Mouse (Mus musculus): Measurements from ENCODE around the gene Mfap1a.
"Not testable (repeated sequence)": the region's sequence is repeated elsewhere in the genome, so short reads cannot be mapped to it uniquely, and the experiment has no call there.

Mfap1a gene
- long read RNA-seq, experiment 1, full-length matches to known transcripts: 24 of 36 reads
- long read RNA-seq, experiment 1, partial matches to known transcripts: 5 of 36 reads
- long read RNA-seq, experiment 1, other reads (novel, unspliced or antisense): 7 of 36 reads
- long read RNA-seq, experiment 2, full-length matches to known transcripts: 24 of 46 reads
- long read RNA-seq, experiment 2, partial matches to known transcripts: 16 of 46 reads
- long read RNA-seq, experiment 2, other reads (novel, unspliced or antisense): 6 of 46 reads

- intact Hi-C loops (cut with DNase I): not testable (repeated sequence)
Measured at GRCm38 (mm10) chr2:121505942-121506882, at the start of gene Mfap1a, which contains the start of gene Wdr76. Gene Mfap1a, minus strand, starts transcription at chr2:121506665. Gene Wdr76, plus strand, starts transcription at chr2:121506723.

- intact Hi-C loops (cut with DNase I): no loop called here
Measured at GRCm38 (mm10) chr2:121551271-121551670, 44.8 kb upstream of the Mfap1a start.

- intact Hi-C loops (cut with DNase I): no loop called here
Measured at GRCm38 (mm10) chr2:121549630-121550029, 43.2 kb upstream of the Mfap1a start.

- intact Hi-C loops (cut with DNase I): no loop called here
Measured at GRCm38 (mm10) chr2:121544829-121545228, 38.4 kb upstream of the Mfap1a start.

GRCm38 (mm10) chr2:121525056-121525455 is 18.6 kb upstream of the Mfap1a start:
- intact Hi-C loops (cut with DNase I): no loop called here

GRCm38 (mm10) chr2:121522830-121523229 is 16.4 kb upstream of the Mfap1a start:
- intact Hi-C loops (cut with DNase I): not testable (repeated sequence)

GRCm38 (mm10) chr2:121522006-121522405 is 15.5 kb upstream of the Mfap1a start:
- intact Hi-C loops (cut with DNase I): no loop called here

GRCm38 (mm10) chr2:121518711-121519110 is 12.2 kb upstream of the Mfap1a start:
- intact Hi-C loops (cut with DNase I): not testable (repeated sequence)

- intact Hi-C loops (cut with DNase I): no loop called here
Measured at GRCm38 (mm10) chr2:121518106-121518505, 11.6 kb upstream of the Mfap1a start.

- intact Hi-C loops (cut with DNase I): no loop called here
Measured at GRCm38 (mm10) chr2:121514211-121514610, 7.7 kb upstream of the Mfap1a start.

- intact Hi-C loops (cut with DNase I): not testable (repeated sequence)
Measured at GRCm38 (mm10) chr2:121512991-121513765, 6.7 kb upstream of the Mfap1a start.

GRCm38 (mm10) chr2:121511401-121511800 is 4.9 kb upstream of the Mfap1a start:
- intact Hi-C loops (cut with DNase I): no loop called here

- intact Hi-C loops (cut with DNase I): no loop called here
Measured at GRCm38 (mm10) chr2:121509584-121509983, 3.1 kb upstream of the Mfap1a start.

- intact Hi-C loops (cut with DNase I): no loop called here
Measured at GRCm38 (mm10) chr2:121507951-121508330, 1.5 kb upstream of the Mfap1a start.

- intact Hi-C loops (cut with DNase I): no loop called here
Measured at GRCm38 (mm10) chr2:121507173-121507950, 897 bp upstream of the Mfap1a start.

- intact Hi-C loops (cut with DNase I): not testable (repeated sequence)
Measured at GRCm38 (mm10) chr2:121501550-121501949, 4.9 kb downstream of the Mfap1a start.

- intact Hi-C loops (cut with DNase I): not testable (repeated sequence)
Measured at GRCm38 (mm10) chr2:121484403-121484802, 22.1 kb downstream of the Mfap1a start.

- intact Hi-C loops (cut with DNase I): no loop called here
Measured at GRCm38 (mm10) chr2:121483576-121483975, 22.9 kb downstream of the Mfap1a start.

- intact Hi-C loops (cut with DNase I): not testable (repeated sequence)
Measured at GRCm38 (mm10) chr2:121480916-121481315, 25.5 kb downstream of the Mfap1a start.

GRCm38 (mm10) chr2:121480498-121480897 is 26.0 kb downstream of the Mfap1a start:
- intact Hi-C loops (cut with DNase I): no loop called here

Measured in adrenal gland (tissue).